Mouse (Mus musculus): ENCODE data around the gene Vma21-ps. TPM values are rescaled to one million over a fixed set of nuclear protein-coding genes. Genes with fewer than 3 reads are reported as not detected.
"Not testable (repeated sequence)": the region's sequence is repeated elsewhere in the genome, so short reads cannot be mapped to it uniquely, and the experiment has no call there.

Vma21-ps gene
- not detected in 2 replicates for polyA plus RNA-seq (2014; fragmentation: Nextera tagmentation; extraction: Ambion mirVana)

DNA sequence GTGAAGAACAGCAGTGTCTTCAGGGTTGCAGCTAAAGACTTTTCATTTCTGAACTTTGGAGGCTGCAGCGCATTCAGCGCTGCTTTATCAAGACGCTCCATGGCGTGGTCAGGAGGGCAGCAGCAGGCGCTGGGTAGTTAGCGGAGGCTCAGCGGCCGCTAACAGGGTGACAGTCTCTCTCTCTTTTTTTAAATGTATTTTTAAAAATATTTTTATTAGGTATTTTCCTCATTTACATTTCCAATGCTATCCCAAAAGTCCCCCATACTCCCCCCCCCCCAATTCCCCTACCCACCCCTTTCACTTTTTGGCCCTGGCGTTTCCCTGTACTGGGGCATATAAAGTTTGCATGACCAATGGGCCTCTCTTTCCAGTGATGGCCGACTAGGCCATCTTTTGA lies at the start of gene Vma21-ps:
Gene Vma21-ps (minus strand): TSS at position 101 of the 400 bp plus-strand sequence.
- H3K9ac ChIP-seq (replicated peaks; ENCODE audit: low read length); H3K27ac ChIP-seq (replicated peaks; ENCODE audit: low read depth, low read length); H3K36me3 ChIP-seq (replicated peaks; ENCODE audit: control insufficient read depth, insufficient read depth, low read depth, low read length); H3K27me3 ChIP-seq (ENCODE audit: control insufficient read depth, insufficient read depth, low read length); H3K4me2 ChIP-seq (ENCODE audit: low read depth, low read length); ATAC-seq (replicated peaks; ENCODE audit: insufficient number of reproducible peaks, low FRiP score, low TSS enrichment, low read depth); H3K4me3 ChIP-seq (ENCODE audit: low read depth, low read length); DNase-seq (ENCODE audit: low spot score); H3K4me1 ChIP-seq (ENCODE audit: control insufficient read depth, insufficient read depth, low read length); H3K9me3 ChIP-seq (replicated peaks; ENCODE audit: control insufficient read depth, low read length): not testable (repeated sequence)
- 97% methylated on average over 10 of the region's 10 CpGs for WGBS

- WGBS = 89% methylated on average over 3 of the region's 3 CpGs
- no peak overlapping the region for H3K27ac ChIP-seq (replicated peaks; ENCODE audit: low read depth, low read length)
- H3K9ac ChIP-seq (replicated peaks; ENCODE audit: low read length) = no peak overlapping the region
- no peak overlapping the region for H3K4me3 ChIP-seq (ENCODE audit: low read depth, low read length)
- DNase-seq (ENCODE audit: low spot score) (no peak), ATAC-seq (replicated peaks; ENCODE audit: insufficient number of reproducible peaks, low FRiP score, low TSS enrichment, low read depth) (no peak)
- H3K4me1 ChIP-seq (ENCODE audit: control insufficient read depth, insufficient read depth, low read length) = no peaks in the 10 kb centered on the region
- H3K9me3 ChIP-seq (replicated peaks; ENCODE audit: control insufficient read depth, low read length) = no peaks in the 10 kb centered on the region
- H3K27me3 ChIP-seq (ENCODE audit: control insufficient read depth, insufficient read depth, low read length) = no peaks in the 10 kb centered on the region
- no peak overlapping the region for H3K4me2 ChIP-seq (ENCODE audit: low read depth, low read length)
- H3K36me3 ChIP-seq (replicated peaks; ENCODE audit: control insufficient read depth, insufficient read depth, low read depth, low read length) = no peaks in the 10 kb centered on the region
Measured at GRCm38 (mm10) chr4:52543001-52543400, 46.0 kb upstream of the Vma21-ps start.

- Histone ChIP-seq H3K4me3 (ENCODE audit: low read depth, low read length) (no peak overlapping the region), H3K36me3 (replicated peaks; ENCODE audit: control insufficient read depth, insufficient read depth, low read depth, low read length) (no peaks in the 10 kb centered on the region), H3K27me3 (ENCODE audit: control insufficient read depth, insufficient read depth, low read length) (no peaks in the 10 kb centered on the region), H3K4me1 (ENCODE audit: control insufficient read depth, insufficient read depth, low read length) (no peaks in the 10 kb centered on the region), H3K9ac (replicated peaks; ENCODE audit: low read length) (no peak overlapping the region), H3K4me2 (ENCODE audit: low read depth, low read length) (no peak overlapping the region), H3K27ac (replicated peaks; ENCODE audit: low read depth, low read length) (no peak overlapping the region), H3K9me3 (replicated peaks; ENCODE audit: control insufficient read depth, low read length) (no peaks in the 10 kb centered on the region)
- WGBS = 75% methylated on average over 2 of the region's 2 CpGs
- no peak for DNase-seq (ENCODE audit: low spot score)
- ATAC-seq (replicated peaks; ENCODE audit: insufficient number of reproducible peaks, low FRiP score, low TSS enrichment, low read depth) = no peak
Measured at GRCm38 (mm10) chr4:52530636-52531035, 33.6 kb upstream of the Vma21-ps start.

DNA sequence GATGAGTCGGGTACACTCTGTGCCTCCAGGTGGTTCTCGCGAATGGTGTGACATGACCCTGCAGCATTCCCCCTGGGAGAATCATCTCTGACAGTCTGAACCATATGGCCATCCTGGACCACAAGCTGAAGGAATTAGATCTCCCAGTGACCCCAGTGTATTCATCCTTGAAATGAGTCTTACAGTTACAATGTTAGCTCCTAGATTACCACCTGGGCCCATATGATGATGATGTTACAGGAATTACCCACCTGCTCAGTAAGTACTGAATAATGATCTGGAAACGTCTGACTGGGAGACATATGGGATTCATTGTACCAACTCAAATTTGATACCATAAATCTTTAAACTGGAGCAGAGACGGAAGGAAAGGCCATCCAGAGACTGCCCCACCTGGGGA lies 29.4 kb upstream of the Vma21-ps start:
- H3K4me3 ChIP-seq (ENCODE audit: low read depth, low read length) = no peak overlapping the region
- no peaks in the 10 kb centered on the region for H3K27me3 ChIP-seq (ENCODE audit: control insufficient read depth, insufficient read depth, low read length)
- WGBS = 67% methylated on average over 5 of the region's 5 CpGs
- no peak overlapping the region for H3K9ac ChIP-seq (replicated peaks; ENCODE audit: low read length)
- no peak overlapping the region for H3K27ac ChIP-seq (replicated peaks; ENCODE audit: low read depth, low read length)
- ATAC-seq (replicated peaks; ENCODE audit: insufficient number of reproducible peaks, low FRiP score, low TSS enrichment, low read depth) (no peak), DNase-seq (ENCODE audit: low spot score) (no peak)
- no peak overlapping the region for H3K4me2 ChIP-seq (ENCODE audit: low read depth, low read length)
- H3K9me3 ChIP-seq (replicated peaks; ENCODE audit: control insufficient read depth, low read length) = no peaks in the 10 kb centered on the region
- H3K4me1 ChIP-seq (ENCODE audit: control insufficient read depth, insufficient read depth, low read length) = no peaks in the 10 kb centered on the region
- no peaks in the 10 kb centered on the region for H3K36me3 ChIP-seq (replicated peaks; ENCODE audit: control insufficient read depth, insufficient read depth, low read depth, low read length)

DNA sequence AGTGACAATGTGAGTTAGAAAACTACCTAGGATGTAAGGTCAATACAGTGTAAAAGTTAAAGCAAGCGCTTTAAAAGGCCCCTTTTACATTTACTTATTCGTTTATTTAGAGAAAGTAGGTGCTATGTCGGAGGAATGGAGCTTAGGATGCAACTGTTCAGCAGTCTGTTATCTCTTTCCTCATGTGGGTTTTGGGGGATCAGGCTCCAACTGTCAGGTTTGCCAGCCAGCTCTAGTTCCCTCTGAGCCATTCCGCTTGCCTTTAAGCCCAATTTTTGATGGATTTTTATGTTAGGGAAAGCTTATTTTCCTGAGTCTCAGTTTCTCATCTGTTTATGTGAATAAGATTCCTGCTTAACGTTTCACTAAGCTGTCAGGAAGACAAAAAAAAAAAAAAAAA lies 22.3 kb upstream of the Vma21-ps start:
- WGBS = 84% methylated on average over 5 of the region's 5 CpGs
- no peak for ATAC-seq (replicated peaks; ENCODE audit: insufficient number of reproducible peaks, low FRiP score, low TSS enrichment, low read depth)
- no peak overlapping the region for H3K4me2 ChIP-seq (ENCODE audit: low read depth, low read length)
- H3K36me3 ChIP-seq (replicated peaks; ENCODE audit: control insufficient read depth, insufficient read depth, low read depth, low read length) = no peaks in the 10 kb centered on the region
- H3K4me3 ChIP-seq (ENCODE audit: low read depth, low read length) = no peak overlapping the region
- no peak overlapping the region for H3K27ac ChIP-seq (replicated peaks; ENCODE audit: low read depth, low read length)
- H3K9me3 ChIP-seq (replicated peaks; ENCODE audit: control insufficient read depth, low read length) = no peaks in the 10 kb centered on the region
- H3K27me3 ChIP-seq (ENCODE audit: control insufficient read depth, insufficient read depth, low read length) = no peaks in the 10 kb centered on the region
- no peaks in the 10 kb centered on the region for H3K4me1 ChIP-seq (ENCODE audit: control insufficient read depth, insufficient read depth, low read length)
- H3K9ac ChIP-seq (replicated peaks; ENCODE audit: low read length) = no peak overlapping the region
- DNase-seq (ENCODE audit: low spot score) = no peak

DNA sequence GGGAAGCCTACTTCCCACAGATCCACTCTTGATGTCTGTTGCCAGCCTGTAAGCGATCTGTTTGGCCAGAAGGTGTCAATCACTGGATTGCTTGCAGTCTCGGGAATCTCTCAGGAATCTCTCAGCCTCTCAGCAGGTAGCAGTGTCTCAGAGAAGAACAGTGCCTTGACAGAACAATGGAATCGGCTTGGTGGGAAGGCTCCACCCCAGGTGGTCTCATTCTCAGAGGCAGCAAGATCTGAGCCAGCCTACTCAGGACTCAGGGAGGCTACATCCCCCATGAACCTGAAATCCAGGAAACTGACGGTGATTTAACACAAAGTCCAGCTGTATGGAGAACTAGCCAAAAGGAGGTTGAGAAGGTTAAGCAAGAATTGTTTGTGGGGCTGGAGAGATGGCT lies 20.5 kb upstream of the Vma21-ps start:
- no peak for DNase-seq (ENCODE audit: low spot score)
- Histone ChIP-seq H3K36me3 (replicated peaks; ENCODE audit: control insufficient read depth, insufficient read depth, low read depth, low read length) (no peaks in the 10 kb centered on the region), H3K9me3 (replicated peaks; ENCODE audit: control insufficient read depth, low read length) (no peaks in the 10 kb centered on the region), H3K4me1 (ENCODE audit: control insufficient read depth, insufficient read depth, low read length) (no peaks in the 10 kb centered on the region), H3K9ac (replicated peaks; ENCODE audit: low read length) (no peak overlapping the region), H3K27ac (replicated peaks; ENCODE audit: low read depth, low read length) (no peak overlapping the region), H3K4me3 (ENCODE audit: low read depth, low read length) (no peak overlapping the region), H3K27me3 (ENCODE audit: control insufficient read depth, insufficient read depth, low read length) (no peaks in the 10 kb centered on the region), H3K4me2 (ENCODE audit: low read depth, low read length) (no peak overlapping the region)
- 11% methylated on average over 4 of the region's 4 CpGs for WGBS
- ATAC-seq (replicated peaks; ENCODE audit: insufficient number of reproducible peaks, low FRiP score, low TSS enrichment, low read depth) = no peak

DNA sequence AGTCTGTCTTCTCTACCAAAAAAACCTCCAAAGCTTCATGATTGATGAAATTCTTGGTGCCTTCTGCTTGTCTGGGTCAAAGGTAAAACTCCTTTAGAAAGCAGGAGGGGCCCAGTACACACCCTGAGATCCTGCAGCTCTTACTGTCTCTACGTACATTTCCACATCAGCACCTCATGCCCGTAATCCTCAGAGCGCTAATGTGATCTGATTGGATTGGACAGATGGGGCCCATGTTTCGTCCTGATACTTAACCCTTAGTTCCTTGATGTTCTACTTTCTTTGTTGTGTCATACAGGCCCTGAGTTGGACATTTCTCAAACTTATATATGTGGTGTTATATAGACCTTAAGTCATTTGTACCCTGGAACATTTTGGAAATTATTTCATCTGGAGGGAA lies 9.6 kb downstream of the Vma21-ps start:
- ATAC-seq (replicated peaks; ENCODE audit: insufficient number of reproducible peaks, low FRiP score, low TSS enrichment, low read depth) (no peak), DNase-seq (ENCODE audit: low spot score) (no peak)
- H3K9ac ChIP-seq (replicated peaks; ENCODE audit: low read length) = no peak overlapping the region
- no peaks in the 10 kb centered on the region for H3K27me3 ChIP-seq (ENCODE audit: control insufficient read depth, insufficient read depth, low read length)
- H3K4me3 ChIP-seq (ENCODE audit: low read depth, low read length) = no peak overlapping the region
- H3K36me3 ChIP-seq (replicated peaks; ENCODE audit: control insufficient read depth, insufficient read depth, low read depth, low read length) = no peaks in the 10 kb centered on the region; the same call in 1 of the 2 replicates
- H3K27ac ChIP-seq (replicated peaks; ENCODE audit: low read depth, low read length) = no peak overlapping the region
- H3K4me2 ChIP-seq (ENCODE audit: low read depth, low read length) = no peak overlapping the region
- no peaks in the 10 kb centered on the region for H3K4me1 ChIP-seq (ENCODE audit: control insufficient read depth, insufficient read depth, low read length)
- no peaks in the 10 kb centered on the region for H3K9me3 ChIP-seq (replicated peaks; ENCODE audit: control insufficient read depth, low read length)
- WGBS = 82% methylated on average over 4 of the region's 4 CpGs

- H3K9me3 ChIP-seq (replicated peaks; ENCODE audit: control insufficient read depth, low read length) = no peaks in the 10 kb centered on the region
- H3K36me3 ChIP-seq (replicated peaks; ENCODE audit: control insufficient read depth, insufficient read depth, low read depth, low read length) = no peaks in the 10 kb centered on the region; the same call in 1 of the 2 replicates
- no peak overlapping the region for H3K4me3 ChIP-seq (ENCODE audit: low read depth, low read length)
- no peak overlapping the region for H3K27ac ChIP-seq (replicated peaks; ENCODE audit: low read depth, low read length)
- H3K4me2 ChIP-seq (ENCODE audit: low read depth, low read length) = no peak overlapping the region
- WGBS = 88% methylated on average over 3 of the region's 3 CpGs
- no peaks in the 10 kb centered on the region for H3K27me3 ChIP-seq (ENCODE audit: control insufficient read depth, insufficient read depth, low read length)
- no peak overlapping the region for H3K9ac ChIP-seq (replicated peaks; ENCODE audit: low read length)
- no peak for ATAC-seq (replicated peaks; ENCODE audit: insufficient number of reproducible peaks, low FRiP score, low TSS enrichment, low read depth)
- DNase-seq (ENCODE audit: low spot score) = no peak
- no peaks in the 10 kb centered on the region for H3K4me1 ChIP-seq (ENCODE audit: control insufficient read depth, insufficient read depth, low read length)
Measured at GRCm38 (mm10) chr4:52473431-52473830, 23.6 kb downstream of the Vma21-ps start.
